Mouse (Mus musculus) C2C12 (cell line): Measurements from ENCODE around the gene Hectd4. TPM values are rescaled to one million over a fixed set of nuclear protein-coding genes. Genes with fewer than 3 reads are reported as not detected.
A peak's percentile ranks its signal among the peaks of the same experiment; 100 is the strongest.

ENCODE experiments used
- H3K27me3 ChIP-seq: one replicate; pipeline ENCODE4 v1.6.1; 2011; ENCODE audit not compliant: control insufficient read depth, insufficient read depth, insufficient read length
- H3K36me3 ChIP-seq: one replicate; pipeline ENCODE4 v1.6.1; 2011; ENCODE audit not compliant: control insufficient read depth, insufficient read depth
- H3K4me3 ChIP-seq: one replicate; pipeline ENCODE4 v1.5.1; 2011; ENCODE audit warnings: mild to moderate bottlenecking, control low read depth; ENCODE audit not compliant: poor library complexity, insufficient read depth, severe bottlenecking
- H3K79me2 ChIP-seq: one replicate; pipeline ENCODE4 v1.6.1; 2011; ENCODE audit not compliant: control insufficient read depth, insufficient read depth
- H3K79me3 ChIP-seq: one replicate; pipeline ENCODE4 v1.6.1; 2011; ENCODE audit warnings: low read depth, control low read depth
- H3ac ChIP-seq: one replicate; pipeline ENCODE3; 2011; ENCODE audit warnings: low read depth; ENCODE audit not compliant: control insufficient read depth, insufficient read length
- CEBPB ChIP-seq: IDR thresholded peaks from one replicate; pipeline ENCODE4 v1.6.1; 2011; ENCODE audit warnings: low read depth, mild to moderate bottlenecking, control low read depth, moderate library complexity
- CTCF ChIP-seq: IDR thresholded peaks from one replicate; pipeline ENCODE4 v1.5.1; 2011; ENCODE audit not compliant: control insufficient read depth, insufficient read depth, insufficient read length
- FOSL1 ChIP-seq: IDR thresholded peaks from one replicate; pipeline ENCODE4 v1.8.0; 2011; ENCODE audit warnings: mild to moderate bottlenecking, low read length; ENCODE audit not compliant: poor library complexity, insufficient read depth, severe bottlenecking
- MAX ChIP-seq: IDR thresholded peaks from one replicate; pipeline ENCODE4 v1.6.1; 2011; ENCODE audit warnings: mild to moderate bottlenecking, control low read depth
- MYOD1 ChIP-seq: IDR thresholded peaks from one replicate; pipeline ENCODE4 v1.6.1; 2011; ENCODE audit warnings: low read depth; ENCODE audit not compliant: control insufficient read depth, insufficient read length
- MYOG ChIP-seq: IDR thresholded peaks from one replicate; pipeline ENCODE4 v1.6.1; 2011; ENCODE audit not compliant: control insufficient read depth, insufficient read length; ENCODE audit errors: extremely low read depth
- USF1 ChIP-seq: IDR thresholded peaks from one replicate; pipeline ENCODE4 v1.6.1; 2011; ENCODE audit warnings: low read depth, mild to moderate bottlenecking, control low read depth, moderate library complexity
- polyA plus RNA-seq: library from polyadenylated mRNA; unstranded; fragments of >200 nt; fragmentation: generic; extraction: Trizol; gene quantifications from one replicate; pipeline ENCODE4 v1.2.1, GENCODE M21; 2012; ENCODE audit warnings: missing spikeins

Gene Hectd4
- polyA plus RNA-seq, 1 experiment, result 5.4 TPM

- Histone ChIP-seq H3K4me3 (no peak overlapping the region), H3K36me3 (peaks cover 30% of the 10 kb centered on the region), H3ac (no peak overlapping the region)
These were observed 111.7 kb downstream of the Hectd4 start for GRCm38 (mm10) chr5:121331731-121332130.

GRCm38 (mm10) chr5:121333976-121334375 is 114.0 kb downstream of the Hectd4 start:
- Histone ChIP-seq H3K79me3 (no peaks in the 10 kb centered on the region), H3K27me3 (no peaks in the 10 kb centered on the region), H3ac (no peak overlapping the region), H3K79me2 (no peaks in the 10 kb centered on the region), H3K36me3 (peaks cover 28% of the 10 kb centered on the region), H3K4me3 (no peak overlapping the region)
- TF ChIP-seq USF1 (no peak), FOSL1 (no peak), MYOD1 (no peak), CEBPB (no peak)

More at GRCm38 (mm10) chr5:121331731-121332130, 111.7 kb downstream of the Hectd4 start:
- no peak for TF ChIP-seq CEBPB
- no peak for TF ChIP-seq USF1
- TF ChIP-seq CTCF, result no peak
- TF ChIP-seq FOSL1, result no peak
- TF ChIP-seq MYOD1, result no peak
- no peak for TF ChIP-seq MAX
- no peak for TF ChIP-seq MYOG
- no peaks in the 10 kb centered on the region for H3K27me3 ChIP-seq
- H3K79me3 ChIP-seq, result no peaks in the 10 kb centered on the region
- no peaks in the 10 kb centered on the region for H3K79me2 ChIP-seq

- H3K27me3 ChIP-seq, result no peaks in the 10 kb centered on the region
- TF ChIP-seq CTCF, result no peak
- no peak for TF ChIP-seq FOSL1
- no peak for TF ChIP-seq USF1
- no peaks in the 10 kb centered on the region for H3K79me2 ChIP-seq
- H3ac ChIP-seq, result no peak overlapping the region
- peaks cover 28% of the 10 kb centered on the region for H3K36me3 ChIP-seq
- no peak overlapping the region for H3K4me3 ChIP-seq
- no peaks in the 10 kb centered on the region for H3K79me3 ChIP-seq
These were observed 114.4 kb downstream of the Hectd4 start for GRCm38 (mm10) chr5:121334454-121334853.

- no peak overlapping the region for H3K4me3 ChIP-seq
- H3K79me3 ChIP-seq, result no peaks in the 10 kb centered on the region
- no peak for TF ChIP-seq MYOG
- TF ChIP-seq CTCF, result no peak
- TF ChIP-seq CEBPB, result no peak
- TF ChIP-seq FOSL1, result no peak
- no peak for TF ChIP-seq MYOD1
- no peak for TF ChIP-seq USF1
- TF ChIP-seq MAX, result no peak
- peaks cover 24% of the 10 kb centered on the region for H3K36me3 ChIP-seq
- H3K27me3 ChIP-seq, result no peaks in the 10 kb centered on the region
- H3ac ChIP-seq, result no peak overlapping the region
- no peaks in the 10 kb centered on the region for H3K79me2 ChIP-seq
These were observed 115.4 kb downstream of the Hectd4 start for GRCm38 (mm10) chr5:121335426-121335825.

GRCm38 (mm10) chr5:121336009-121336408 is 116.0 kb downstream of the Hectd4 start:
- H3K79me3 ChIP-seq, result no peaks in the 10 kb centered on the region
- no peak overlapping the region for H3K4me3 ChIP-seq
- H3ac ChIP-seq, result no peak overlapping the region
- TF ChIP-seq CTCF, result no peak
- peak; percentile 30 for TF ChIP-seq MYOD1
- H3K36me3 ChIP-seq, result peaks cover 20% of the 10 kb centered on the region
- no peaks in the 10 kb centered on the region for H3K79me2 ChIP-seq
- H3K27me3 ChIP-seq, result no peaks in the 10 kb centered on the region

GRCm38 (mm10) chr5:121336776-121337175 is 116.8 kb downstream of the Hectd4 start:
- Histone ChIP-seq H3K36me3 (peaks cover 18% of the 10 kb centered on the region), H3K79me3 (no peaks in the 10 kb centered on the region), H3K27me3 (no peaks in the 10 kb centered on the region), H3K4me3 (no peak overlapping the region), H3ac (no peak overlapping the region), H3K79me2 (no peaks in the 10 kb centered on the region)
- TF ChIP-seq MYOG (no peak), MAX (no peak), MYOD1 (no peak), USF1 (no peak), CTCF (no peak), CEBPB (no peak), FOSL1 (no peak)
